Mouse (Mus musculus): Measurements from ENCODE around the gene Emc3. TPM values are rescaled to one million over a fixed set of nuclear protein-coding genes. Genes with fewer than 3 reads are reported as not detected.

Emc3 gene
- total RNA-seq, 2 experiments from 2014 or later: 57.9 to 61.2 TPM

Small RNAs within 50 kb of the gene (microRNA-seq; reads per million reads assigned to microRNA genes)
- gene Gm23365: 0 reads per million in 2 experiments

Other genes starting within 250 kb of the Emc3 start
- not detected for gene Cpne9, start 249.3 kb downstream of the Emc3 start, total RNA-seq (2021)
- 10 to 100 TPM; 12.3 to 12.4 TPM for gene Brpf1, start 224.5 kb downstream of the Emc3 start, total RNA-seq (2021)
- 1 to 10 TPM; 4.5 to 6.9 TPM for gene Ogg1, start 204.7 kb downstream of the Emc3 start, total RNA-seq (2021)
- gene Camk1, start 187.7 kb downstream of the Emc3 start, total RNA-seq (2021): 10 to 100 TPM; 64.2 to 68.3 TPM
- 10 to 100 TPM; 24.9 to 28.1 TPM for gene Tada3, start 153.8 kb downstream of the Emc3 start, total RNA-seq (2021)
- 10 to 100 TPM; 63.3 to 66.7 TPM for gene Arpc4, start 153.5 kb downstream of the Emc3 start, total RNA-seq (2021)
- 1 to 10 TPM in 1 of 2 experiments, under 1 TPM in 1; 0.77 to 1.3 TPM for gene Ttll3, start 142.4 kb downstream of the Emc3 start, total RNA-seq (2021)
- gene Rpusd3, start 112.3 kb downstream of the Emc3 start, total RNA-seq (2021): 10 to 100 TPM; 11.3 to 13.0 TPM
- gene Cidec, start 95.9 kb downstream of the Emc3 start, total RNA-seq (2021): 10 to 100 TPM in 1 of 2 experiments, 1 to 10 TPM in 1; 6.7 to 53.2 TPM
- gene Jagn1, start 89.1 kb downstream of the Emc3 start, total RNA-seq (2021): 10 to 100 TPM; 20.8 to 22.8 TPM
- gene Il17re, start 73.2 kb downstream of the Emc3 start, total RNA-seq (2021): 1 to 10 TPM in 1 of 2 experiments, under 1 TPM in 1; 0.69 to 1.2 TPM
- 1 to 10 TPM; 6.3 to 7.2 TPM for gene Il17rc, start 60.2 kb downstream of the Emc3 start, total RNA-seq (2021)
- 10 to 100 TPM; 47.6 to 55.7 TPM for gene Creld1, start 48.4 kb downstream of the Emc3 start, total RNA-seq (2021)
- gene Prrt3, start 29.7 kb downstream of the Emc3 start, total RNA-seq (2021): not detected
- gene Fancd2, start within 50 bp of the Emc3 start, total RNA-seq (2021): under 1 TPM; 0.10 to 0.33 TPM
- not detected for gene Fancd2os, start 69.1 kb upstream of the Emc3 start, total RNA-seq (2021)
- gene Brk1, start 73.1 kb upstream of the Emc3 start, total RNA-seq (2021): 10 to 100 TPM; 77.1 to 77.6 TPM
- gene Vhl, start 92.3 kb upstream of the Emc3 start, total RNA-seq (2021): 10 to 100 TPM in 1 of 2 experiments, 1 to 10 TPM in 1; 9.3 to 11.1 TPM
- 10 to 100 TPM; 14.2 to 17.8 TPM for gene Irak2, start 106.8 kb upstream of the Emc3 start, total RNA-seq (2021)
- 10 to 100 TPM; 64.5 to 67.4 TPM for gene Tatdn2, start 165.4 kb upstream of the Emc3 start, total RNA-seq (2021)
- not detected for gene Ghrl, start 188.2 kb upstream of the Emc3 start, total RNA-seq (2021)
- gene Sec13, start 209.1 kb upstream of the Emc3 start, total RNA-seq (2021): 10 to 100 TPM; 63.7 to 64.6 TPM